Mouse (Mus musculus): ENCODE results near the gene Copz2.

The Copz2 gene

DNA sequence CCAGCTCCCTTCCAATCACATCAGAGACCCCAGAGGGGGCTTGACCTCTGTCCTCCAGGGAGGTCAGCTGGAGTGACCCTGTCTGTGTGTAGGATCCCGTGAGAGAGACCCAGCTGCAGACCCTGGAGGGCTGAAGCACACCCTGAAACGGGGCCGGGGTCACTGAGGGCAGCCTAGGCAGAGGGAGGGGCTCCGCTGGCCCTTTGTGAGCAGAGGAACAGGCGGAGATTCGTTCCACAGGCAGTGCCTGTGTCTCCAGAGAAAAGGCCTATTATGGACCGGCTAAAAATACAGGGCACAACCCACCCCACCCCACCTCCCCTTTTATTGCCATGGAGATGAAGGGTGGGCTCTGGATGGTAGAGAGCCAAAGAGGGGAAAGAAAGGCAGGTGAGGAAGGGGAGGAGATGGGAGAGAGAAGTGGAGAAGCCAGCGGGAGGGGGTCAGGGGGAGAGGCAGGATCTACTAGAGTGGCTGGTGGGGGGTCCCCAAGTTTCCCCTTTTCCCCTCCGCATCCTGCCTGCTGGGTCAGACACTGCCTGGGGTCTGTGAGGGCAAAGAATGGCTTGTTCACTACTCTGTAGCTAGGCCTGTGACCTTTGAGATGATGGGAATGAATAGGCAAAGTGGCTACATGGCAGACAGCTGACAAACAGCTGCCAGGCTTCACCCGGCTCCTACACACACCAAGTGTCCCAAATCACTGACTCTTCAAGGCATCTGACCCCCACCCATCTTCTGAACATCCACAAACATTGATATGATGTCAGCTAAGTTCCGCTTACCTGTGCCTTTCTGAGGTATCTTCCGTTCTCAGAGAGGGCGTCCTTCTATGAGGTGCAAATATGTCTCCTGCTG, 50.0 kb downstream of the Copz2 start:
- ChIA-PET POLR2A (interaction anchor here (0.5 to 2.2 kb wide), 33 partner anchors 8 to 1024 kb away, joined by 3 to 11 read pairs (median 3); partner anchors contain the start of genes Cdk5rap3 (in 2 of the 4), Nfe2l1 (in 1 of the 4) and Pnpo (in 1 of the 4)), CTCF (interaction anchor here (0.6 to 1.9 kb wide), 18 partner anchors 9 to 608 kb away, joined by 3 to 12 read pairs (median 4); partner anchors contain the start of gene Cdk5rap3 (in 1 of the 4))

DNA sequence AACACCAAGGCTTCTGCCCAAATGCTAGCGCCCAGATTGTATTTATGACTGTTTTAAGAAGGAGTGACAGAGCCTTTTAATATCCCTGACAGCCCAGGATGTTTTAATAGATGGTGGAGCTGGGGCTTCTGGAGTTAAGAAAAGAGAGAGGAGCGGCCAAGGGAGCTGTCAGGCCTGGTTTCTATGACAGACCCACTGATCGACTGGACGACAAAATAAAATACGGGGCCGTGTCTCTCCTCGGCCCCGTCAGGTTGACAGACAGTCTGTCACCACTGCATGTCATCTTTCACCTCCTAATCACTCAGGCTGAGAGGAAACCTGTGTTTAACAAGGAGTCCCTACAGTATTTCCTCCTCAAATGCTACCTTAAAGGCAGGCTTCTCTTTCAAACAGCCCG, 51.7 kb downstream of the Copz2 start:
- CTCF ChIA-PET, result interaction anchor here in 2 of 4 experiments (0.5 to 1.1 kb wide), 4 partner anchors 15 to 138 kb away, joined by 3 to 6 read pairs (median 4); partner anchors contain the start of gene Cdk5rap3 (in 1 of the 2)
- POLR2A ChIA-PET, result interaction anchor here in 3 of 4 experiments (0.6 to 2.2 kb wide), 11 partner anchors 15 to 140 kb away, joined by 3 to 11 read pairs (median 4); partner anchors contain the start of genes Cdk5rap3 (in 1 of the 3), Lrrc46 (in 1 of the 3) and Mrpl10 (in 1 of the 3)

DNA sequence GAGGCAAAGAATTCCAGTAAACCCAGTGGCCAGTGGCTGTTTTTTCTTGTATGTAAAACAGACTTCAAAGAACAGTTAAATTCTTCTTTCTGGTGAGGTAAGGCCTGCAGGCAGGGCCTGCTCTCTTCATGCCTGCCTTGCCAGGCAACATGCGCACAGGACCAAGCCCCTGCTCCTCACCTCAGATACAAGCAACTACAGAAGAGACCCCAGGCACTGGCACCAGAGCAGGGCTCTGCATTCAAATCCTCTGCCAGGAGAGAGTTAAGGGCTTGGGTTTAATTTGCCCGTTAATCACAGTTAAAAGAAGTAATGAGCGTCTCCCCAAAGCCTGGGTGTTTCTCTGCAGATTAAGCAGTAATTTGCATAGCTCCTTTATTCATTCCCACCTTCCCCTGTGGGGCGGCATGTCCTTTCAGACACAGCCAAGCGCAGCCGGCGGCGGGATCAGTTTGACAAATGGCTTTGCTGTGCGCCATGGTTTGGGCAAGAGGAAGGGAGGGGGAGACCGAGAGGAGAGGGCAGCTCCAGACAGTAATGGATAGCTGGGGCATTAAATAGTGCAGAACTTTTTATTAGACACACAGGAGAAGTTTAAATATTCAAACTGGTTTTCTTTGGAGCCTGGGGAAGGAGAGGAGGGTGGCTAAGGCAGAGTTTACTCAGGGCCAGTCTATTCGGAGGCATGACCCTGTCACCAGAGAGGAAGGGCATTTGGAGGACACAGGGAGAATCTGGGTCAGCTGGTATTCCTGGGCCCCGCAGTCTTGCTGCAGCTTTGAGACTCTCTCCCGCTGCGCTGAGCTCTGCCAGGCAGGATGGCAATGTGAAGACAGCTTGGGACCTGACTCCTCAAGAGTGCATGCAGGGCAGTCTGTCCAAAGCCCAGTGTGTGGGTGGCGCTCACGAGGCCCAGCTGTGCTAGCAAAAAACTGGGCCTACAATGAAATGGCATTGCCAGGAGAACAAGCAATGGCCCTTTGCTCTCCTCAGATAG, 53.3 kb downstream of the Copz2 start:
- POLR2A ChIA-PET, result interaction anchor here in 3 of 4 experiments (0.5 to 1.8 kb wide), 8 partner anchors 13 to 410 kb away, joined by 3 to 10 read pairs (median 3); partner anchors contain the start of gene Cdk5rap3 (in 1 of the 3)
- CTCF ChIA-PET, result interaction anchor here in 3 of 4 experiments (0.6 to 1.1 kb wide), 6 partner anchors 13 to 524 kb away, joined by 3 to 8 read pairs (median 3); partner anchors contain the start of gene Cdk5rap3 (in 1 of the 3)

DNA sequence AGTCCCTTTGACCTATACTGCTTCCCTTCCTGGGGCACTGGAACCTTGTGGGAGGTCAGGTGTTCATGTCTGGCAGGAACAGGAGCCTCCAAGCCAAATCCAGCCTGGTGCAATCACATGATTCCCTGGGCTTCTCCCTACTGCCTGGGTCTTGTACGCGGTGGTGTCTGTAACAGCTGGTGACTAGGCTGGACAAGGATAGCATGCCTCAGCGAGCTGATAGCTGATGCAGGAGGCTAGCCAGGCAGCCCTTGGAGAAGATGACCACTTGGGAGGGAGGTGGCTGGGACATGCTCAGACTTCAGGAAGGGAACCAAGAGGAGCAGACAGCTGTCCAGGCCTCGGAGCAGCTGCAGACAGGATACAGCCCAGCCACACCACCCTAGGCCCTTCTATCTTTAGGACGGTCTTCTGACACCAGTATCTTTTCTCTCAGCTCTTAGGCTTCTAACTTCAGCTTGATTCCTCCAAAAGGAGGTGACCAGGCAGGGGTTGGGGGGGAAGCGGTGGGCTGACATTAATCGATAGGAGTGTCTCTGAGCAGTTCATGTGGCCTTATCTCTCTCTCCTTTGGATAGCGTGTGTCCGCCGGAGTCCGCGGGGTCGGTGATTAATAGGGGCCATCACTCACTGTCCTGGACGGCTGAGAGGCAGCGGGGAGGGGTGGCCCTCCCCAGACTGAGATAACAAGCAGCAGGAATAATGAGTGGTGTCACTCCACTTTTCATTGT, 56.9 kb downstream of the Copz2 start:
- POLR2A ChIA-PET, result interaction anchor here in 3 of 4 experiments (0.7 to 4.3 kb wide), 17 partner anchors 9 to 180 kb away, joined by 3 to 18 read pairs (median 3); partner anchors contain the start of gene Pnpo (in 1 of the 3)
- CTCF ChIA-PET, result interaction anchor here in 3 of 4 experiments (0.5 to 2.3 kb wide), 7 partner anchors 9 to 44 kb away, joined by 3 to 8 read pairs (median 3); partner anchors contain the start of genes Cdk5rap3 (in 2 of the 3) and Pnpo (in 1 of the 3)

DNA sequence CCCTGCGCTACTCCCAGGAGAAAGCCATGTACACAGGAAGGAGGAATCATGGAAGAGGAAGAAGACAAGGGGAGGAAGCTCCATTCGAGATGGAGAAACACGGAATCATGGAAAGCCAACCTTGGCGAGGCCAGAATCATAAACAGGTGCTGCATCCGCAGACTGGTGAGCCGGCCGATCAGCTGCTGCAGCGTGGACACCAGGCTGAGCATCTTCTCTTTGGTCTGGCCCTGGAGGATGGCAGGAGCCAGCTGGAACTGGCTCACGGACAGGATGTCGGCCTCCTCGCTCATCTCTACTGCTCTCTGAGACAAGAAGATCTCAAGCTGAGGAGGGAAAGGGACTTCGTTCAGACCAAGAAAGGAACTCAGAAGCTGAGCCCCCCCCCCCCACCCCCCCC, 58.9 kb downstream of the Copz2 start:
- ChIA-PET POLR2A (interaction anchor here (0.6 to 4.3 kb wide), 15 partner anchors 8 to 267 kb away, joined by 3 to 18 read pairs (median 3); partner anchors contain the start of gene Cdk5rap3 (in 1 of the 4)), CTCF (interaction anchor here in 2 of 4 experiments (0.6 to 2.2 kb wide), 7 partner anchors 8 to 131 kb away, joined by 3 to 9 read pairs (median 4); partner anchors contain the start of gene Cdk5rap3 (in 1 of the 2))

DNA sequence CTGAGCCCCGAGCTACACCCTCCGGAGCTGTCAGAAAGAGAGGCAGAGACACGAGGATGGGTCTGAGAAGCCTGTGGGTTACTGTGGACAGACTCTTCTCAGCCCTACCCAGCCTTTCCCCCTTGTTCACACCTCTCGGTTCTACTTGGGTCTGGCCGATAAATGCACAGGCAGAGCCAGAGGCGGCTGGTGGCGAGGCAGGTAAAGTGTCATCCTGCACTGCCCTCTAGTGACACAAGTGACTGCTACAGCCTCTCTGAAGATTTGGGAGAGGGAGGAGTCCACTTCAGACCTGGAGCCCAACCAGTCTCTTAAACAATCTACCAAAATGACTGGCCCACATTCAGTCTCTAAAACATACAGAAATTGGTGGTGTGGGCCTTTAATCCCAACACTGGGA, 60.3 kb downstream of the Copz2 start:
- ChIA-PET CTCF (interaction anchor here (0.5 to 2.4 kb wide), 13 partner anchors 10 to 292 kb away, joined by 3 to 21 read pairs (median 4); partner anchors contain the start of gene Lrrc46 (in 1 of the 4)), POLR2A (interaction anchor here in 2 of 4 experiments (0.6 to 2.4 kb wide), 4 partner anchors 10 to 42 kb away, joined by 3 to 10 read pairs (median 6); no protein-coding TSS in a partner anchor)
